Mouse (Mus musculus) lung, postnatal 0 days (tissue): Measurements from ENCODE around the gene Pawr. TPM values are rescaled to one million over a fixed set of nuclear protein-coding genes. Genes with fewer than 3 reads are reported as not detected.

Experiments used
- ATAC-seq: fragments of 200-750 bp; cut with Nextera tagmentation; 2 replicates; pipeline ENCODE4 v1.8.0; 2017; ENCODE audit warnings: moderate library complexity
- DNase-seq: peaks from one replicate; pipeline ENCODE4 v3.0.0-alpha.2; 2016; ENCODE audit warnings: low spot score
- H3K27ac ChIP-seq: fragments of 300-500 bp; sonication (generic); 2 replicates; pipeline ENCODE4 v1.5.1; 2014; ENCODE audit warnings: antibody characterized with exemption, mild to moderate bottlenecking, low read length, mixed read lengths
- H3K27me3 ChIP-seq: fragments of 300-500 bp; sonication (generic); replicated peaks from 2 replicates; pipeline ENCODE4 v1.6.1; 2014; ENCODE audit warnings: low read length, mixed read lengths; ENCODE audit not compliant: insufficient read depth
- H3K36me3 ChIP-seq: fragments of 300-500 bp; sonication (generic); 2 replicates; pipeline ENCODE4 v1.6.1; 2014; ENCODE audit warnings: low read length, mixed read lengths; ENCODE audit not compliant: insufficient read depth
- H3K4me1 ChIP-seq: fragments of 300-500 bp; sonication (generic); 2 replicates; pipeline ENCODE4 v1.6.1; 2014; ENCODE audit warnings: antibody characterized with exemption, low read depth, low read length, mixed read lengths; ENCODE audit not compliant: insufficient read depth
- H3K4me2 ChIP-seq: fragments of 300-500 bp; sonication (generic); replicated peaks from 2 replicates; pipeline ENCODE4 v1.6.1; 2014; ENCODE audit warnings: low read depth, mild to moderate bottlenecking, low read length, moderate library complexity, mixed read lengths
- H3K4me3 ChIP-seq: fragments of 300-500 bp; sonication (generic); 2 replicates; pipeline ENCODE4 v1.5.1; 2014; ENCODE audit warnings: low read depth, low read length
- H3K9ac ChIP-seq: fragments of 300-500 bp; sonication (generic); replicated peaks from 2 replicates; pipeline ENCODE4 v1.6.1; 2014; ENCODE audit warnings: low read depth, mild to moderate bottlenecking
- H3K9me3 ChIP-seq: fragments of 300-500 bp; sonication (generic); 2 replicates; pipeline ENCODE4 v1.6.1; 2016; ENCODE audit warnings: low read length, mixed read lengths
- CTCF ChIP-seq: IDR thresholded peaks from 2 replicates; pipeline ENCODE4 v1.5.1; 2016; ENCODE audit warnings: antibody characterized with exemption, mild to moderate bottlenecking
- EP300 ChIP-seq: IDR thresholded peaks from 2 replicates; pipeline ENCODE4 v1.6.1; 2016; ENCODE audit warnings: antibody characterized with exemption, mild to moderate bottlenecking, control low read depth
- WGBS: fragments of 180-500 bp; shearing (Covaris S2); extraction: QIAGEN DNeasy Blood & Tissue Kit; methylation state at CpG from one replicate; pipeline ENCODE4 v1.1.7; 2014; 5-methylcytosine and 5-hydroxymethylcytosine counted together
- polyA plus RNA-seq: library from polyadenylated mRNA; unstranded; fragments of >200 nt; fragmentation: Nextera tagmentation; extraction: Ambion mirVana; gene quantifications from 2 replicates; pipeline ENCODE4 v1.2.1, GENCODE M21; 2015

The Pawr gene
- polyA plus RNA-seq, 1 experiment from 2014 or later = 15.3 TPM

- no peaks in the 10 kb centered on the region for H3K36me3 ChIP-seq
- no peaks in the 10 kb centered on the region; the same call in 1 of the 2 replicates for H3K4me1 ChIP-seq
- H3K27ac ChIP-seq = no peak overlapping the region
- H3K9ac ChIP-seq = no peak overlapping the region
- WGBS = 39% methylated on average over 5 of the region's 5 CpGs
- DNase-seq (no peak), ATAC-seq (no peak)
- no peak for TF ChIP-seq CTCF
- H3K4me2 ChIP-seq = no peak overlapping the region
- no peaks in the 10 kb centered on the region for H3K9me3 ChIP-seq
- H3K4me3 ChIP-seq = no peak overlapping the region
- H3K27me3 ChIP-seq = no peaks in the 10 kb centered on the region
These were observed 2.1 kb upstream of the Pawr start for GRCm38 (mm10) chr10:108329771-108330170.

DNA sequence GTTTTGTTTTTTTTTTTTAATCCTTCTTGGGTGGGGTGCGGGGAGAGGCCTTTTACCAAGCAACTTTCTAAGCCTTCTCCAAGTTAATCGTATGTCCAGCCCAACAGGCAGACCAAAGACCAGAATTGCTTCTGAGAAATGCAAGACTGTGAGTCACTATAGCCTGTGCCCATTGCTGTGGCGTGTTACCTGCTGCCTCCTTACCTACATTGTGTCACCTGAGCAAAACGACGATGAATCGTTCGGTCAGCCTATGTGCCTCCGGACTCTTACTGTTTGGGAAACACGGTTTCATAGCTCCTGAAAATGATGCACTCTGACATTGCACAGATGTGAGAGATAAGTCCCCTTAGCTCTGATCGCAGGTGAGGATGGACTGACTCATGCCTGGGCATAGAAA, 957 bp upstream of the Pawr start:
- DNase-seq (peak; percentile 11), ATAC-seq (no peak)
- no peaks in the 10 kb centered on the region; the same call in 1 of the 2 replicates for H3K4me1 ChIP-seq
- no peaks in the 10 kb centered on the region for H3K36me3 ChIP-seq
- H3K27ac ChIP-seq = no peak overlapping the region
- peak overlapping the region; percentile 85 for H3K4me2 ChIP-seq
- no peaks in the 10 kb centered on the region for H3K9me3 ChIP-seq
- no peak overlapping the region for H3K9ac ChIP-seq
- WGBS = 8% methylated on average over 10 of the region's 10 CpGs
- no peak for TF ChIP-seq CTCF
- no peak for TF ChIP-seq EP300
- H3K27me3 ChIP-seq = no peaks in the 10 kb centered on the region
- H3K4me3 ChIP-seq = peak overlapping the region; percentile 89; the same call in 1 of the 2 replicates

- Histone ChIP-seq H3K4me1 (peaks cover 4% of the 10 kb centered on the region; the same call in 1 of the 2 replicates), H3K36me3 (no peaks in the 10 kb centered on the region), H3K9me3 (no peaks in the 10 kb centered on the region), H3K9ac (peak overlapping the region; percentile 68), H3K27ac (peak overlapping the region; percentile 90), H3K4me3 (peak overlapping the region; percentile 89), H3K4me2 (peak overlapping the region; percentile 85), H3K27me3 (no peaks in the 10 kb centered on the region)
- DNase-seq (peak; percentile 76), ATAC-seq (peak; percentile 72)
- 1% methylated on average over 73 of the region's 129 CpGs for WGBS
- no peak for TF ChIP-seq EP300
- peak; percentile 56 for TF ChIP-seq CTCF
These were observed 935 bp downstream of the Pawr start for GRCm38 (mm10) chr10:108332571-108333541.

- Histone ChIP-seq H3K4me2 (peak overlapping the region; percentile 85), H3K9ac (no peak overlapping the region), H3K27ac (peak overlapping the region; percentile 90; the same call in 1 of the 2 replicates), H3K36me3 (no peaks in the 10 kb centered on the region), H3K27me3 (no peaks in the 10 kb centered on the region), H3K4me1 (peaks cover 4% of the 10 kb centered on the region; the same call in 1 of the 2 replicates), H3K4me3 (peak overlapping the region; percentile 89), H3K9me3 (no peaks in the 10 kb centered on the region)
- 7% methylated on average over 12 of the region's 12 CpGs for WGBS
- DNase-seq (peak; percentile 14), ATAC-seq (no peak)
- TF ChIP-seq EP300 = no peak
- TF ChIP-seq CTCF = no peak
These were observed 1.7 kb downstream of the Pawr start for GRCm38 (mm10) chr10:108333642-108334041.

- H3K4me3 ChIP-seq = peak overlapping the region; percentile 89; the same call in 1 of the 2 replicates
- ATAC-seq = no peak
- H3K27ac ChIP-seq = no peak overlapping the region
- H3K9me3 ChIP-seq = no peaks in the 10 kb centered on the region
- peaks cover 4% of the 10 kb centered on the region; the same call in 1 of the 2 replicates for H3K4me1 ChIP-seq
- DNase-seq = no peak
- no peaks in the 10 kb centered on the region for H3K27me3 ChIP-seq
- TF ChIP-seq EP300 (no peak), CTCF (no peak)
- 19% methylated on average over 1 of the region's 1 CpGs for WGBS
- peak overlapping the region; percentile 85 for H3K4me2 ChIP-seq
- H3K36me3 ChIP-seq = no peaks in the 10 kb centered on the region
- H3K9ac ChIP-seq = no peak overlapping the region
These were observed 2.2 kb downstream of the Pawr start for GRCm38 (mm10) chr10:108334096-108334495.

DNA sequence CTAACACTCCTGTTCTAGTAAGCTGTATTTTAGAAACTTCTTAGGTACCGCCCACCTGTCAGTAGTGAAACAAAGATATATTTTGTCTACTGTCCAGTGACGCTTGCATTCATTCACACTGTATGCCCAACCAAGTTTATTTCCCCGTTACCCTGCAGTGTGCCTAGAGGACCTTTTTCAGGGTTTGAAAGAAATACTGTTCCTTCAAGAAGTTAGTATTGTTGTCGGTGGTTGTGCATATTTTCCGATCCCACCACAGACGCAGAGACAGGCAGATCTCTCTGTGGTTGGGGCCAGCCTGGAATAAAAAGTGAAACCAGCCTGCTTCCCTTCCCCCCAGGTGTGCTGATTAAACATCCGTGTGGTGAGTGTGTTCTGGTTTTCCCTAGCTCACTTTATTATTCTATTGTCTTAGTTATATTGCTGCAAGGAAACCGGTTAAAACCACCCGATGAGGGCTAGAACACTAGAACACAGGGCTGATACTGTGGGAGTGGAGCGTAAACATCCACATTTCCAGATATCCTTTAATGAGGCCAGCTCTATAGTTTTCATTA, 3.9 kb downstream of the Pawr start:
- Histone ChIP-seq H3K4me2 (no peak overlapping the region), H3K4me1 (peaks cover 4% of the 10 kb centered on the region; the same call in 1 of the 2 replicates), H3K4me3 (no peak overlapping the region), H3K9me3 (no peaks in the 10 kb centered on the region), H3K9ac (no peak overlapping the region), H3K27me3 (no peaks in the 10 kb centered on the region), H3K36me3 (no peaks in the 10 kb centered on the region), H3K27ac (no peak overlapping the region)
- WGBS = 75% methylated on average over 10 of the region's 10 CpGs
- no peak for DNase-seq
- ATAC-seq = no peak
- no peak for TF ChIP-seq EP300
- no peak for TF ChIP-seq CTCF
